Mouse (Mus musculus) lung, postnatal 36 days (tissue): ENCODE results near the gene Atp5h.

Source experiments
- DNase-seq: peaks from one replicate; pipeline ENCODE4 v3.0.0; 2022; ENCODE audit warnings: mixed read lengths

The Atp5h gene

DNA sequence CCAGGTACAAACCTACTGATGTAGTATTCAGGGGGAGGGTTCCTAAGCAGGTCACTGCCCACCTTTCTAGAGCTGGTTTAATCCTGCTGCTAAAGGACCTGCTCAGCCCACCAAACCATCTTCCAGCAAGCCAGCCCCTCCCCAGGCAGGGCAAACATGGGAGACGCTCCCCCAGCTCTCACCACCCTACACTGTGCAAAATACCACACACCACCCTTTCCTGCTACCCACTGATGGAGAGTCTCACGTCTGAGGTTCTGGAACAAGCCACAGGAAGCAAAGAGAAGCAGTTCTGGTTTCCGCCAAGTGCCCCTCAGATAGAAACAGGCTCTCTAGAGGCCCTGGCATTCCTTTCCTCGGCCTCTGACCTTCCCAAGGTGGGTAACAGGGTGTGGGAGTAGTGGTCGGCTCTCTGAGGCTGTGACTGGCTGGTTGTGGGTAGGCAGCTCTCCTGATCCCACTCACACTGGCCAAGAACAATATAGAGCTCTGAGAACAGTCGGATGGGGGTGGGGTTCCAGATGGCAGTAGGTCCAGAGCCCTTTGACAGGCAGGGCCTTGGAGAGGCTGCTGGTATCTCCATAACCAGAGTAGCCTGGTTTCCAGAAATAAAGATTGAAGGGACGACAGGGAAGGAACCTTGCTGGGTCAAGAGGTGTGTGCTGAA is 53.6 kb downstream of the Atp5h start:
- DNase-seq: peak; percentile 41
